Mouse (Mus musculus) megakaryocyte, adult 5-6 weeks (primary cell): ENCODE results near the gene Slc1a1. TPM values are rescaled to one million over a fixed set of nuclear protein-coding genes. Genes with fewer than 3 reads are reported as not detected.

Source experiments
- ATAC-seq: 2 replicates; pipeline ENCODE4 v1.8.0; 2016; ENCODE audit warnings: mild to moderate bottlenecking, inconsistent platforms; ENCODE audit not compliant: poor library complexity, severe bottlenecking
- total RNA-seq, 2 experiments: library from RNA; stranded (forward) in 1 of 2; stranded (reverse) in 1 of 2; fragments of 153-499, 151-499 nt in 1 of 2; fragments of 221-1000, 200-1000 nt in 1 of 2; gene quantifications; 2 replicates each; pipeline versions ENCODE4 v1.2.3 to v1.2.4; 2015 to 2017

Gene Slc1a1
- total RNA-seq, 2 experiments from 2014 or later, result not detected

DNA sequence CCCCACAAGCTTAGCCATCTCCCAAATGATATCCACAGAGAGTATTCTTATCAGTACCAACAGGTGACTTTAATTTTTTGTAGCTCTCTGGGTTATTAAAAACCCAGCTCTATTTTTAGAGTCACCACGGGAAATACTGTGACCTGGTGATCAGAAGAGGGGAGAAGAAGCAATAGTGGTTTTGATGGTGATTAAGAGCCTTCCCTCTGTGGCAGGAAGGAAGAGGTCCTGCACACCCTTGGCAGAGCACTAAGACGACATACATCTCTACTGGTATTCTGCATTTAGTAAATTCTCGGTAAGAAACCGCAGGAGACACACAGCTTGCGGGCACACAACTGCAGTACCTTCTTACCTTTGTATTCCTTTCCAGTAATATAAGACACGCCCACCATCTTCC is 79.7 kb downstream of the Slc1a1 start:
- ATAC-seq, result no peak

DNA sequence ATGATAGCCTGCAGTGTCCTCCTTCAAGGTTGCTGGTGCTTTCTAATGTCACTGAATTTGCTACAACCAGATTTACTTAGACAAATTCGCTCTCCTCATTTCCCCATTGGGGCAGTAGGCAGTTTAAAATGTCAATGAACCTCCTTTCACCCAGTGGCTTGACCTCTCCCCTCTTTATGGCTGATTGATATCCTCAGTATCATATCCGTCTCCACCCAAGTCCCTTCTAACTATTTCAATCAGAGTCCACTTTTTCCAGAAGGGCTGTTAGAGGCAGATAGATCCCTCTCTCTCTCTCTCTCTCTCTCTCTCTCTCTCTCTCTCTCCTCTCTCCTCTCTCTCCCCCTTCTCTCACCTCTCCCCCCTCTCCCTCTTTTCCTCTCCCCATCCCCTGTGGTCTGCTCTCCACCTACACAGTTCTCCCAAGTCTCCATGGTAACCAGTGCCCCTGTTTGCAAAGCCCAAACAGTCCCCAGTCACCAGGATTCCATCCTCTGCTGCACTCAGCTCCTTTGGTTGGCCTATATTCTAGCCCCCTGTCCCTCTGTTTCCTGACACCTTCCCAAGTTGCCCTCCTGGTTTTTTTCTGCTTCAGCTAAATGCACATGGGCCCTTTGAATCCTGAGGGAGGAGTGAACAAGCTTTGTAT is 80.9 kb downstream of the Slc1a1 start:
- no peak for ATAC-seq

DNA sequence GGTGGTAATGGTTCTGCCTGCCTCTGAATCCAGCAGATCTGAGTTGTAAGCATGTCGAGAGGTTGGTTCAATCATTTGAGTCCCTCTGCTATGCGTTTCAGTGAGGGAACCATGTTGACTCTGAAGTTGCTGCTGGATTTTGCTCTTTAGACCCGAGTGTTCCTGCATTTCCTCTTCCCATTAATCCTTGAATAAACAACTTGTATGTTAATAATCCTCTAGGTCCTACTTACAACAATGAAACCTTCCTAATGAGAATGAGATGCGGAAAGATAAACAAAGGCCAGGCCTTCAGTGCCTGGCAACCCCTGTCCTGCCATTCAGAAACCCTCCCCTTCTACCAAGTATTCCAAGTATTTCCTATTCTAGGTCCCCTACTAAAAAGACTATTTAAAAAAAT is 81.6 kb downstream of the Slc1a1 start:
- ATAC-seq, result no peak

DNA sequence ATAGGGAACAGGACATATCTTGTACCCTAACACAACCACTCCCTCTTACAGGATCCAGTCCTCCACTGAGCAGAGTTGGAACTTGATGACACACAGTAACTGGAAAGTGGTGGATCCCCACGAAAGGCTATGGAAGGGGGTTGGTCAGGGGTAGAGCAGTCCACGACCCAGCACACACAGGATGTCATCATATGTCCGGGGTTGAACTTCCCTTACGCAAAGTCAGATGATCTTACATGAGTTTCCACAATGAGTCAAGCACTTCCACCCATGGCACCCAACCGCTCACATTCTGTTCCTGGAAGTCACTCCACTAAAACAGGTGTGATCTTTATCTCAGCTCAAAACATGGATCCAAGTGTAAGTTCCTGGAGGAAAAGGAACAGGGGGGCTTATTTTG is 83.0 kb downstream of the Slc1a1 start:
- peak; percentile 67 for ATAC-seq

DNA sequence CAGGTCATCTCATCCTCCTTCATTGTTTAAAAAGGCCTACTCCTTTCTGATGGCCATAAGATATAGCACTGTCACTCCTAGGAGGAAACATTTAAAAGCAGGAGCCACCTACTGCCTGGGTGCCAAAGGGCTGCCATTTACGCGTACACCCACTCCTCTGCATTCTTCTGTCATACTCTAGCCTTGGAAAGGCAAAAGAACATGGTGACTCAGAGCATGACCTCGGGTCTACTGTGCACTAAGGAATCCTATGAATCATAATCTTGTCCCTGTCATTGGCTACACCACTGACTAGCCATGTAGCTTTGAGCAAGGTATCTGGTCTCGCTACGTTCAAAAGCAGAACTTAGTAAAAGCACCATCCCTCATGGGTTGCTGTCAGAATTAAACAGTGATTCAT is 91.5 kb downstream of the Slc1a1 start:
- ATAC-seq, result no peak

DNA sequence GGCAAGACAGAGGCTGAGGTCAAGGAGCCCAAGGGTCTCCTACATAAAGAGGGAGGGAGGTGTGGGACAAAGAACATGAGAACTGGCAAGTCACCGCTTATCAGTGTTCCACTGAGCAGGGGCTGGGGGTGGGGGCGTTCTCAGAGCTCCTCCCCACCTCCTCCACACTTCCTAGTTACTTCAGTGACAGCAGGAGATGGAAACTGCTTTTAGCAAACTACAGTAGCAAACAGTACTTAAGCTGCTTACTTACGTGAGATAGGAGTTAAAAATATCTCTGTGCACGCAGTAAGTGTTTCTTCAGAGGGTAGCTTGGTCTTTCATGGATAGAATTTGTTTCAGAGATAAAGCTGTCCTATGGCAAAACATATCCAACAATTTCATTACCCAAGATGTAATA is 92.5 kb downstream of the Slc1a1 start:
- no peak for ATAC-seq

DNA sequence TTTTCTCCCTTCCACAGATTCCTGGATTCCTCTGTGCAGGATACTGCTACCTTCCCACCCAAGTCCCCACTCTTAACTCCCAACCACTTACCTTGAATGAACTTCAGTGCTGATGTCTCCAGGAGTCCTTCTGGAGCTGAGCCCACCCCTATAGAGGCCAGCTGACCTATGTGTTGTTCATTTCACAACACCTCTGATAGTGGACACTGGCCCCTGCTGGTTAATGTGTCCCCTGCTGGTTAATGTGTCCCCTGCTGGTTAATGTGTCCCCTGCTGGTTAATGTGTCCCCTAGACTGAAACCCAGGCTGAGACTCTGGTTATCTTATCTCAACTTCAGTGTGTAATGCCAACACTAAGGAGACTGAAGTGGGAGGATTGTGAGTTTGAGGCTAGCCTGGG is 94.2 kb downstream of the Slc1a1 start:
- no peak for ATAC-seq

DNA sequence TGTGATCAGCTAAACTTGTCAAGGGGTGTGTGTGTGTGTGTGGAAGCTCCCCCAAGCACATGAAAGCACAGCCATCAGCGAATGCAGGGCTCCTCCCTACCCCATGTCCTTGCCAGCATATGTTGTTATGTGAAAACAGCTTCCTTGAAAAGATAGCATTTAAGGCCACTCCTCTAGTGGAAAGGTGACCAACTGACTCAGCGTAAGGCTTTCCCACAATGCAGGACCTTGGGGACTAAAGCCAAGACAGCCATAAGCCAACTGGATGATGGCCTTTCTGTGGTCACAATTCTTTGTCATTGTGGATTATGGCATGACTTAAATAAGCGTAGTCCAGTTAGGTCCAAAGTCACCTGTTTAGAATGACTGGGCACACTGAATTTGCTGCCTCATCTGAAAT is 100.0 kb downstream of the Slc1a1 start:
- no peak for ATAC-seq

DNA sequence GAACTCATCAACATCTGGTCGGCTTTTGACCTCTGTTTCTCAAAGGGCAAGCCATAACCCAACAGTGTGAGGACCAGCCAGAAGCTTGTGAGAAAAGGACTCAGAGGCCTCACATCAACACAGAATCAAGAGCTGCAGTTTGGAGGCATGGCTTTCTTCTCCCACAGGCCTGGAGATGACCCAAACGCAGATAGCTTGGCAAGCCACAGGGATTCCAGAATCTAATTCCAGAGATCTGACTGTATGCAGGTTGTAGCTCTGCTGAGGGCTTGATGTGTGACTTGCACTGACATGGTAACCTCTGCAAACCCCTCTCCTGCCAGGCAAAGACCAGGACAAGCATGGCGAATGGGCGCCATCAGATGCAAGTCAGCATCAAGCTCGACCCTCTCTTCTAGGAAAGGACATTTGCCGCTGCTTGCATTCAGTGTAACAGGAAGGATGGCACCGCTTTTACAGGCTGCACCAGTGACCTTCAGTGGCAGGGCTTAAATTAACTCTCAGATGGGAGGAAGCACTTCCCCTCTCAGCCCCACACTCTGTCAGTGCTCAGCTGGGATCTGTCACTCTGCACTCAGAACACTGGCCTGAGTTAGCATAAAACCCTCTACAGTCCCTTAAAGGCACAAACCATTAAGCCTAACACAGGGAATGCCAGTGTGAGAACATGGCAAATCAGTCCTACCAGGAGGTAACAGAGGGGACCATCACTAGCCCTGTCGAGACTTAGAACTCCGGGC is 105.5 kb downstream of the Slc1a1 start:
- no peak for ATAC-seq

DNA sequence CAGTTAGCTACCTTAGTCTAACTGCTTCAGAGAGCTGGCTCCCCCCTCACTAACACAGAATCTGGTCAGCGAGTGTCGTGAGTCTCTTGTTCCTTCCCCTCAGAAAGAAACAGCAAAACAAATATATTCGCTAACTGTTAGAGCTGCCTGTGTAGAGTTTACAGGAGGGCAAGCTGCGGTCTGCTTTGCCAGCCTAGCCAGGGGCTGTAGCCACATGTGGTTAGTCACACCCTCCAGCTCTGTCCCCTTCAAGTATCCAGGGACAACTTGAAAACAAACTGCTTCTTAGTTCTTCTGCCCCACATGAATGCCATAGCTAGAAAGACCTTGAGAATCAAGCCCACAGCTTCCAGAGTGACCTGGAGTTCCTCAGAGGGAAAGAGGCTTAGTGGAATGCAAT is 106.4 kb downstream of the Slc1a1 start:
- no peak for ATAC-seq

DNA sequence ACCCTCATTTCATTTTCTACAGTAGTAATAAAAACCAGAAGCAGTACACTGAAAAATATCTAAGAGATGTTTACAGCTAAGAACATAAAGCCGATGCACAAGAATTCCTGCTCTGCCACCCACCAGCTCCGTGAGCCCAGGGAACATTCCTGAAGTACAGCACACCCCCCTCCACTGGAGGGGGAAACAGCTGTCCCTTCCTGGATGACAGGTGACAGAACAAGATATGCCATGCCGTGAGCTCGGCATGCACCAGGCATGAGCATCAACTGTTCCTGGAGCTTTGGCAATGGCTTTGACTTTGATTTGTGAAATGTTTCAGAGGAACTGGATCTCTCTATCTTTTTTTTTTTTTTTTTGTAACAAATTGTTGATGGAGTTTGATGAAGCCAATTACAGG is 111.9 kb downstream of the Slc1a1 start:
- ATAC-seq, result no peak

DNA sequence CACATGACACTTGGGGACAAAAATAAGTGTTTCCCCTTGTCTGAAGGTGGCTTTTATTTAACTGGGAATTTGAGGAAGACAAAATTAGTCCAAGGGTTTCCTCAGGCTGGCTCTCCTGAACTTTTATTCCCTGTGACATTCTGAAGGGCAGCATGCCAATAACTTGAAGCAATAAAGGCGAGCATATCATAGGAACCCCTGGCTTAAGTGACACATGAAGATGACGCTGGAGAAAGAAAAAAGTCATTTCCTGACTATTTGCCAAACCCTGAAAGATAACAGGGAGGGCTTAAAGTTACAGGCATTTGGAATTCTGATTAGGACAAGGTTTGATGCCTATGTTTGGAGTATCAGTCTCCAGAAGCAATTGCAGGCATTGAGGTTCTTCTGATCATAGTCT is 112.5 kb downstream of the Slc1a1 start:
- no peak for ATAC-seq

DNA sequence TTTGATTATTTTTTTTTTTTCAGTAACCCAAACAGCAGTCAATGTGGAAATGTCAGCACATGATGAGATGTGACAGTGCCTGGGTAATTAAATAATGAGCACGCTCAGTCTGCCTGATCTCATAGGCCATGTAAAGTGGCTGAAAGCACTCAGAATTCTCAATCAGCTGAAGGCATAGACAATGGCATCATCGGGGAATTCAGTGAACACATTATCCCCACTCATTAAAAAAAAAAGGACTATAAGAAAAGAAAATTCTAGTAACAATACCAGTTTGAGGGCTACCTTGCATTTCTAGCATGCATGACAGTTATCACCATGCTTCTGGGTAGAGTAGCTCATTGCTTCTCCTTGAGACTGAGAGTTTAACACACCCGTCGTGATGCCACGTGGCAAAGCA is 116.4 kb downstream of the Slc1a1 start:
- no peak for ATAC-seq

DNA sequence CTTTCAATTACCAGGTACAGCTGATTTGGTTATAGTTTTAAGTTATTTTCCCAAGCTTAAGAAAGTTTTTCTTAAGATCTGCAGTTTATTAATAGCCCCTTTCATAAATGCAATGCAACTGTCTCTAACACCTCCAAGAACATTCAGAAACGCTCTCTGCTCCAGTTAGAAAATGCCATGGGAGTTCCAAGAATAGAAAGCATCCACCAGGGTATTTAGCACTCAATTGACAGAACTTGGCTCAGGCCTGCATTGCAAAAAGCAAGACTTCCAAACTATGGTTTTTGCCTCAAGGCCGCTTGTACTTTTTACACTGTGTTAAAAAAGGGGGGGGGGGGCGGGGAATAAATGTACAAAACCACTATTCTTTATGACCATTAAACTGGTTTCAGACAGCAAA is 128.3 kb downstream of the Slc1a1 start:
- ATAC-seq, result no peak

DNA sequence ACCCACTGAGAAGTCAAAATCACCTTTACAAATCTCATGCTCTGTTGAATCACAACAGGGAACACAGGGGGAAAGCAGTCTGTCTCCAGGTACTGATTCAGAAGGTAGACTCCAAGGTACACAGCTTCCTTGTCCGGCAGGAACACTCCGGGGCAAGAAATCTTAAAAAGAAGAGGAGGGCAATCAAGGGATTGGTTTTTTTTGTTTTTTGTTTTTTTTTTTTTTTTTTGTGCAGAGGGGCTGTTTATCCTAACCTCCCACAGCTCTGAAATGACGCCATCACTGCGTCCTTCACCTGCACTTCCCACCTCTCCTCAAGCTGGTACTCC is 128.6 kb downstream of the Slc1a1 start:
- ATAC-seq, result no peak

Other genes with a start within 250 kb of the Slc1a1 start
- 1.2 and 2.4 TPM in 2 replicates for gene Glis3, start 155.0 kb upstream of the Slc1a1 start, total RNA-seq (2015)
- gene Glis3, start 155.0 kb upstream of the Slc1a1 start, total RNA-seq (2017), result 1.4 and 2.4 TPM in 2 replicates
- 15.6 and 16.1 TPM in 2 replicates for gene Plpp6, start 128.9 kb downstream of the Slc1a1 start, total RNA-seq (2015)
- gene Plpp6, start 128.9 kb downstream of the Slc1a1 start, total RNA-seq (2017), result 6.7 and 7.2 TPM in 2 replicates
- gene 4430402I18Rik, start 132.8 kb downstream of the Slc1a1 start, total RNA-seq (2015), result 0.11 TPM in 1 of 2 replicates, not detected in the other
- gene 4430402I18Rik, start 132.8 kb downstream of the Slc1a1 start, total RNA-seq (2017), result 0.11 TPM in 1 of 2 replicates, not detected in the other
- gene Cdc37l1, start 155.3 kb downstream of the Slc1a1 start, total RNA-seq (2015), result 25.6 and 33.3 TPM in 2 replicates
- gene Cdc37l1, start 155.3 kb downstream of the Slc1a1 start, total RNA-seq (2017), result 28.3 and 39.9 TPM in 2 replicates
- gene Ak3, start 212.9 kb downstream of the Slc1a1 start, total RNA-seq (2015), result 27.2 and 30.7 TPM in 2 replicates
- 18.2 and 19.5 TPM in 2 replicates for gene Ak3, start 212.9 kb downstream of the Slc1a1 start, total RNA-seq (2017)